Mouse (Mus musculus): Measurements from ENCODE around the gene Nckipsd.

DNA sequence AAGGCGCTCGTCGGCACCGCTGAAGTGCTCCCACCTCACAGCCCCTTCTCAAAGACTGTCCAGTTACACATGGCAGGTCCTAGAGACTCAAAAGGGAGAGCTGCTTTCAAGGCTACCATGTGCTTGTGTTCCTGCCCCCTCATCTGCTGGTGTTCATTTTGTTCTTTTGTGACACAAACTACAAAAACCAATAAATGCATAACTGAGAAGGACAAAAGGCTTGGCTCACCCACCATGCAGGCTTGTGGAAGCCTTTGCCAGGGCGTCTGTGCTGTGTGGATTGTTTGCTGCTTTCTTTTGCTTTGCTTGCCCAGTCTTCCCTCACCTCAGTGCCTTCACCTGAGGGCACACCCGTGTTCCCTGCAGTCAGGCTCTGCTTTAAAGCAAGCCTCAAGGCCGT, 10.7 kb upstream of the Nckipsd start:
- no peak for TF ChIP-seq CTCF (IDR thresholded peaks at IDR 0.05; ENCODE audit: low read depth)
- TF ChIP-seq EP300 (IDR thresholded peaks at IDR 0.05; ENCODE audit: low read depth) = no peak
